Mouse (Mus musculus) hindbrain, embryonic 11.5 days (tissue): ENCODE data around the gene Tbc1d9b. TPM values are rescaled to one million over a fixed set of nuclear protein-coding genes. Genes with fewer than 3 reads are reported as not detected.
A peak's percentile ranks its signal among the peaks of the same experiment; 100 is the strongest.

Experiments used
- ATAC-seq: fragments of 200-750 bp; cut with Nextera tagmentation; 2 replicates; pipeline ENCODE4 v1.8.0; 2017; ENCODE audit warnings: mild to moderate bottlenecking, moderate TSS enrichment, moderate library complexity; ENCODE audit not compliant: low FRiP score
- DNase-seq: peaks from one replicate; pipeline ENCODE4 v3.0.0-alpha.2; 2015; ENCODE audit warnings: low spot score
- H3K27ac ChIP-seq: fragments of 300-500 bp; sonication (generic); 2 replicates; pipeline ENCODE4 v1.5.1; 2014; ENCODE audit warnings: mild to moderate bottlenecking, low read depth, low read length
- H3K27me3 ChIP-seq: fragments of 300-500 bp; sonication (generic); 2 replicates; pipeline ENCODE4 v1.6.1; 2014; ENCODE audit warnings: mild to moderate bottlenecking, low read length, moderate library complexity, mixed read lengths; ENCODE audit not compliant: control insufficient read depth, insufficient read depth
- H3K36me3 ChIP-seq: fragments of 300-500 bp; sonication (generic); 2 replicates; pipeline ENCODE4 v1.6.1; 2014; ENCODE audit warnings: mild to moderate bottlenecking, low read length, moderate library complexity, mixed read lengths; ENCODE audit not compliant: control insufficient read depth, insufficient read depth
- H3K4me1 ChIP-seq: fragments of 300-500 bp; sonication (generic); replicated peaks from 2 replicates; pipeline ENCODE4 v1.6.1; 2014; ENCODE audit warnings: low read length, mixed read lengths; ENCODE audit not compliant: control insufficient read depth, insufficient read depth
- H3K4me2 ChIP-seq: fragments of 300-500 bp; sonication (generic); replicated peaks from 2 replicates; pipeline ENCODE4 v1.6.1; 2014; ENCODE audit warnings: mild to moderate bottlenecking, low read depth, low read length
- H3K4me3 ChIP-seq: fragments of 300-500 bp; sonication (generic); 2 replicates; pipeline ENCODE4 v1.5.1; 2014; ENCODE audit warnings: low read depth, low read length
- H3K9ac ChIP-seq: fragments of 300-500 bp; sonication (generic); 2 replicates; pipeline ENCODE4 v1.6.1; 2014; ENCODE audit warnings: low read depth, low read length
- H3K9me3 ChIP-seq: fragments of 300-500 bp; sonication (generic); 2 replicates; pipeline ENCODE4 v1.6.1; 2016; ENCODE audit warnings: low read length; ENCODE audit not compliant: control insufficient read depth
- WGBS: fragments of 180-500 bp; shearing (Covaris S2); extraction: QIAGEN DNeasy Blood & Tissue Kit; methylation state at CpG from one replicate; pipeline ENCODE4 v1.1.7; 2014; 5-methylcytosine and 5-hydroxymethylcytosine counted together
- polyA plus RNA-seq: library from polyadenylated mRNA; unstranded; fragments of >200 nt; fragmentation: Nextera tagmentation; extraction: Ambion mirVana; gene quantifications from 2 replicates; pipeline ENCODE4 v1.2.1, GENCODE M21; 2014

Gene Tbc1d9b
- 22.0 and 29.3 TPM in 2 replicates for polyA plus RNA-seq

DNA sequence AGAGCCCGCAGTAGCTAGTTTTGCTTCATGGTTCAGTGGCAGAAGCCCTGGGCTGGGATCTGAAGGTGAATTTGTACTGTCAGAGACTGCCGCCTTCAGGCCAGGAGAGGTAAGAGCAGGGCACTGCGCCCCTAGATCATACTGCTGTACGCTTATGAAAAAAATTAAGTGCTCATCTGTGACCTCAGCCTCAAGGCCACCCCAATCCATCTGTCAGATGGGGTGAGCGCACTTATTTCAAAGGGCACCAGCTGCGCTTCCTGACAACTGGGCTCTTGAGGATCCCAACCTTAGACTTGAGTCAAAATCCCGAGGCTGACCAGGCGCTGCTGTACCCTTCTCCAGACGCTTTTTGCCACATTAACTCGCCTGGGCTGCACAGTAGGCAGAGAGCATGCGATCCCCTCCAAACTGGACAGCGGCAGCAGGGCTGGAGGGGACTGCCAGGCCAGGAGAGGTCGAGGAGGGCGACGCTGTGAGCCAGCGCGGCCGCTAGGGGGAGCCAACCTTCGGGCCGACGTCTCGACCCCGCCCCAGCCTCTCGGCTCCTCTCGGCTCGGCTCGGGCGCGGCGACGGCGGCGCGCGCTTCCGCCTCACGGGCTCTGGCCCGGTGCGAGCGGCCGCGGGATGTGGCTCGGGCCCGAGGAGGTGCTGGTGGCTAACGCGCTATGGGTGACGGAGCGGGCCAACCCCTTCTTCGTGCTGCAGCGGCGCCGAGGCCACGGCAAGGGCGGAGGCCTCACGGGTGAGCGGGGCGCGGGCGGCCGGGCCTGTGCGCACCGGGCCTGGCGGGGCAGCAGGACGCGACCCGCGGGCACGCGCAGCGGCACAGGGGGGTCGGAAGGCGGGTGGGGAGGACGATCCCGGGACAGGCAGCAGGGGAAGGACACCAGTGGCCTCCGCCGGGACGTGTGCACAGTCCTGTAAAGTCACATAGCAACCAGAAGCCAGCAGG is at the start of gene Tbc1d9b:
TSS of gene Tbc1d9b (plus strand) at position 586 of the 956 bp plus-strand sequence.
- no peaks in the 10 kb centered on the region for H3K4me1 ChIP-seq
- WGBS = under 1% methylated on average over 58 of the region's 77 CpGs

DNA sequence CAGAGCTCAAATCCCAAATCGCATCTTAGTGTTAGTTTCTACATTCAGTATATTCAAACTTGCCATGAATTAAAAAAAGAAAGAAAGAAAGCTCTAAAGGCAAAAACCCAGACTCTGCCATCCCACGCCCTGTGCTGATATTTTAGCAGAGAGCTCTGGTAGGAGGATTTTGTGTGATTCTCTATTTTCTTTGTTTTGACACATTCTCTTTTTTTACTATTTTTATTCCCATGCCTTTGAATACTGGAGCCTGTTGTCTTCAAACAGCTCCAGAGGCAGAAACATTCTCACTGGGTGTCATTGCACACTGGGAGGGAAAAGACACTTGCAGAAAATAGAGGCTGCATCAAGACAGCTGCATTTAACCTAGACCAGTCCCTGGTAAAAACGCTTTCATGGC is 45.0 kb upstream of the Tbc1d9b start:
- WGBS = 96% methylated on average over 3 of the region's 3 CpGs

More for the DNA sequence above, at the start of gene Tbc1d9b:
- Histone ChIP-seq H3K4me3 (peak within 1 kb of the TSS; percentile 84), H3K9ac (peak within 1 kb of the TSS; percentile 97), H3K27me3 (no peaks in the 10 kb centered on the region), H3K36me3 (no peaks in the 10 kb centered on the region), H3K9me3 (no peaks in the 10 kb centered on the region), H3K27ac (peak within 1 kb of the TSS; percentile 90), H3K4me2 (peak within 1 kb of the TSS; percentile 82)
- ATAC-seq (peak; percentile 95), DNase-seq (peak; percentile 96)

DNA sequence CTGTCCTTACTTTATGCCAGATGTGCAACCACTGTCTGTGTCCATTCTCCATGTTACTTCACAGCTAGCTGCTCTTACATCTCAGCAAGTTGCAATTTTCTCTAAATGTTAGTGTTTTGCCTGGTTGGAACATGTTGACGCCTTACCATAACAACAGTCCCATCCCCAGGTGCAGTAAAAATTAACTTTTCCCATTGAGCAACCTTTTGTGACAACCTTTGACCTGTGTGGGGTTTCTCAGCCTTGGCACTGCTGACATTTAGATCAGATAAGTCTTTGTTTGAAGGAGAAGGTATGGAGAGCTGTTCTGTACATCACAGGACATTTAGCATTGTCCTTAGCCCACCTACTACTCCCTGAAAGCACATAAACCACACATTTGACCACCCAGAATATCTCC is 41.4 kb upstream of the Tbc1d9b start:
- H3K4me2 ChIP-seq = no peak overlapping the region
- no peak overlapping the region for H3K4me3 ChIP-seq
- no peak overlapping the region for H3K27ac ChIP-seq
- H3K27me3 ChIP-seq = no peaks in the 10 kb centered on the region
- H3K9ac ChIP-seq = no peak overlapping the region
- DNase-seq (no peak), ATAC-seq (no peak)
- H3K36me3 ChIP-seq = peaks cover 9% of the 10 kb centered on the region; the same call in 1 of the 2 replicates
- 74% methylated on average over 1 of the region's 1 CpGs for WGBS
- H3K9me3 ChIP-seq = no peaks in the 10 kb centered on the region
- peaks cover 8% of the 10 kb centered on the region for H3K4me1 ChIP-seq

More for the DNA sequence above, 45.0 kb upstream of the Tbc1d9b start:
- DNase-seq = no peak
- Histone ChIP-seq H3K9me3 (no peaks in the 10 kb centered on the region), H3K36me3 (0 out of 2 replicates have a peak, but pooled peaks cover 6% of the 10 kb centered on the region), H3K4me1 (peaks cover 6% of the 10 kb centered on the region), H3K27ac (no peak overlapping the region), H3K4me2 (no peak overlapping the region), H3K27me3 (no peaks in the 10 kb centered on the region), H3K4me3 (no peak overlapping the region), H3K9ac (no peak overlapping the region)
- ATAC-seq = no peak

DNA sequence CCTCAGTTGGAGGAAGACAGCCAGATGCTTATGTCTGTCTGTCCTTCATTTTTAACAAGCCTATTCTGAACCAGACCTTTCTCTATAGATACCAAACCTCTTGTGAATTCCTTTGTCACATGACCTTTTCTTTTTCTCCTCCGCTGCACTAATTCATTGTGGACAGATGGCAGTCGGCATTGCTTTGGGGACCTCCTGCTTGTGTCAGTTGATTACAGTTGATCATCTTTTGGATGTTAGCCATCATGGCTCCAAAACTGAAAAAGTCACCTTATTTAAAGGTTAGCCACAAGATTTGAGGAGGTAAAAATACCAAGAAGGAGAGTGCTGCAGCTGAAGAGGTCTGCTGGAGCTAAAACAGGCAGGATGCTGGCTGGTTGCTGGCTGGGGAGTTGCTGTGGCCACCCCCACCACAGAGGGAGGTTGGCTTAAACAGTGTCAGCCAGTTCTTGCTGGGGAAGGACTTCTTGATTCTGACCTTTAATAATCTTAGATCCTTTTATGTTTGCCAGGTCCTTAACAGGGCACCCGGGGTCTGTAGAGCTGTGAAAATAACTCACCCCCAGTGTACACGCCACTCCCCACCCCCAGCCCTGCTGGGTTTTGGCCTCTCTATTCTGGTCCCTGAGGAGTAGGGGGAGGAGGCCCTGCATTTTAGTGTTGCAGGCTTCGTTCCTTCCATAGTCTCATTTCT is 40.1 kb upstream of the Tbc1d9b start:
- Histone ChIP-seq H3K4me2 (no peak overlapping the region), H3K36me3 (peaks cover 11% of the 10 kb centered on the region; the same call in 1 of the 2 replicates), H3K27me3 (no peaks in the 10 kb centered on the region), H3K4me3 (no peak overlapping the region), H3K9ac (no peak overlapping the region), H3K27ac (peak overlapping the region; percentile 40), H3K4me1 (peaks cover 8% of the 10 kb centered on the region), H3K9me3 (no peaks in the 10 kb centered on the region)
- DNase-seq (peak; percentile 19), ATAC-seq (no peak)
- WGBS = 42% methylated on average over 5 of the region's 5 CpGs

DNA sequence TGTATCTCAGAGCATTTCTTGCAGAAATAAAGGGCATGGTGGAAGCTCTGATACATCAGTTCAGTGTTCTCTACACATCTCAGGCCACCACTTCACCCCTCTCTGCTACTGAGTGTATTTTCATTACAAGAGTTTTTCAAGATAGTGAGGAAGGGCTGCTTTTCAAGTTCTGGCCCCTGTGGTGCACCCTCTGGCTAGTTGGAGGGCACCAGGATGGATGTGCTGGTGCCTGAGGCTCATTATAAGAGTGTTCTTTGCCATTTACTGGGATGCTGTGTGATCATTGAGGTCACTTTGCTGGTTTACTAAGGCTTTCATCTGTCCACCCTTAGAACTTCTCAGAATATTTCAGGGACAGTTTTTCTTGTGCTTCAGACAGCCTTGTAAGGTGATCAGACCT is 39.5 kb upstream of the Tbc1d9b start:
- Histone ChIP-seq H3K27ac (no peak overlapping the region), H3K4me2 (no peak overlapping the region), H3K36me3 (peaks cover 11% of the 10 kb centered on the region; the same call in 1 of the 2 replicates)

DNA sequence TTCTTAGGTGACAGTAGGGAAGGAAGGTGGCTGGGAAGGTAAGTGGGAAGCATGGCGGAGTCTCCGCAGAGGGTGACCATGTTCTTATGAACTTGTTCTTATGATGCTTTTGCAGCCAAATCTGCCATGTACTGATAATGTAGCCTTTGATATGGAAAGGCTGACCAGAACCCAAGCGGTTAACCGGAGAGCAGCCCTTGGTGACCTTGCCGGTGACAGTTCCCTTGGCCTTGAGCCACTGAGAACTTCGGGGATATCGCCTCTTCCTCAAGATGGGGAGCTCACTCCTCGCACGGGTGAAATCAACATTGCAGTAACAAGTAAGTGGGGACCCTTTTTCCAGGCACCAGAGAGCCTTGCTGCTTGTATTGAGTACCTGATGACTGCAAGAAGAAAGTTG is 35.5 kb upstream of the Tbc1d9b start:
- no peak overlapping the region for H3K9ac ChIP-seq
- no peaks in the 10 kb centered on the region for H3K9me3 ChIP-seq
- peaks cover 7% of the 10 kb centered on the region for H3K36me3 ChIP-seq
- peaks cover 5% of the 10 kb centered on the region; the same call in 1 of the 2 replicates for H3K4me1 ChIP-seq
- DNase-seq (no peak), ATAC-seq (no peak)
- no peak overlapping the region for H3K4me3 ChIP-seq
- H3K27me3 ChIP-seq = no peaks in the 10 kb centered on the region
- no peak overlapping the region for H3K27ac ChIP-seq
- 96% methylated on average over 9 of the region's 9 CpGs for WGBS
- H3K4me2 ChIP-seq = no peak overlapping the region

More for the DNA sequence above, 39.5 kb upstream of the Tbc1d9b start:
- Histone ChIP-seq H3K4me1 (peaks cover 8% of the 10 kb centered on the region), H3K4me3 (no peak overlapping the region), H3K9me3 (no peaks in the 10 kb centered on the region), H3K27me3 (no peaks in the 10 kb centered on the region), H3K9ac (no peak overlapping the region)
- ATAC-seq (no peak), DNase-seq (no peak)

DNA sequence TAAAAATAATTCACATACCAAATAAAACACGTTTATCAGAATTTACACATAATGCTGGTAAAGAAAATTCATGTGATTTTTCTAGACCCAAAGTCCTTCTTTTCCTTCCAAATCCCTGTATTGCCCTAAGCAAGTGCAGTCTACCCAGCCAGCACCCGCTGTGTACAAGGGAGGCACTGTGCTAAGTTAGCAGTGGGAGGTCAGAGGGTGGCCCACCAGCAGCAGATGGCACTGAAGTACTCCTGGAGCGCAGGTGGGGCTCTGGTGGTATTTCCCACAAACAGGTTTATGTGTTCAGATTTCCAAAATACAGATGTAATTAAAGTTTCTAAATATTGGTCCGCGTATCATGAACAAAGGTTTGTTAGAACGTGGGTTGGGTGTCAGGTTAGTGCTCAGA is 34.1 kb upstream of the Tbc1d9b start:
- DNase-seq (no peak), ATAC-seq (no peak)
- Histone ChIP-seq H3K4me2 (no peak overlapping the region), H3K9ac (no peak overlapping the region), H3K36me3 (peaks cover 7% of the 10 kb centered on the region), H3K4me3 (no peak overlapping the region), H3K27me3 (no peaks in the 10 kb centered on the region), H3K9me3 (no peaks in the 10 kb centered on the region), H3K27ac (no peak overlapping the region), H3K4me1 (no peaks in the 10 kb centered on the region)
- WGBS = 94% methylated on average over 6 of the region's 6 CpGs

DNA sequence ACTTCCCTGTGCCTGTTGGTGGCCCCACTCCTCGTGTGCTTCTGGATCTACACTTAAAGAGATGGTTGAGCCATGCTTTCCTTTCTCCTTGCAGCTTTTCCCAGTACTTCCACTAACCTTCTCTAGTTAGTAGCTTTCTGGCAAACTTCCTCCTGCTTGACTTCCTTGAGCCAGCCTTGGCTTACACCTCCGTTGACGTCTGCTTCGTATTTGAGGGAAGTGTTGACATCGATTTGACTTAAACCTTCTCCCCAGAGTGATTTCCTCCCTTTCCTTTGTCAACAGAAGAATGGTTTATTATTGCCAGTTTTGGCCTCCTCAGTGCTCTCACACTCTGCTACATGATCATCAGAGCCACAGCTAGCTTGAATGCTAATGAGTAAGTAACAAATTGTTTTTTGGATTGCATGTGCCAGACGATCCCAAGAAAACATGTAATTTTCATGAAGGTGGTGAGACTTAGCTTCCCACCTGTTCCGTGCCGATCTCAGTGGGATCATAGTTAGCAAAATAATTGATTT is 32.2 kb upstream of the Tbc1d9b start:
- no peaks in the 10 kb centered on the region for H3K9me3 ChIP-seq
- H3K4me3 ChIP-seq = no peak overlapping the region
- no peak overlapping the region for H3K27ac ChIP-seq
- H3K27me3 ChIP-seq = no peaks in the 10 kb centered on the region
- DNase-seq (no peak), ATAC-seq (no peak)
- no peak overlapping the region for H3K9ac ChIP-seq
- 87% methylated on average over 8 of the region's 8 CpGs for WGBS
- peaks cover 5% of the 10 kb centered on the region; the same call in 1 of the 2 replicates for H3K36me3 ChIP-seq
- no peak overlapping the region for H3K4me2 ChIP-seq
- no peaks in the 10 kb centered on the region for H3K4me1 ChIP-seq
